Mouse (Mus musculus) limb, embryonic 11.5 days (tissue): ENCODE measurements around the gene Metap1d. TPM values are rescaled to one million over a fixed set of nuclear protein-coding genes. Genes with fewer than 3 reads are reported as not detected.

ENCODE experiments used
- ATAC-seq: fragments of 200-750 bp; cut with Nextera tagmentation; 2 replicates; pipeline ENCODE4 v1.8.0; 2017; ENCODE audit warnings: low read depth; ENCODE audit not compliant: insufficient number of reproducible peaks, low FRiP score, low TSS enrichment
- DNase-seq: peaks from one replicate; pipeline ENCODE4 v3.0.0-alpha.2; 2015; ENCODE audit warnings: low spot score
- H3K27ac ChIP-seq: fragments of 300-500 bp; sonication (generic); replicated peaks from 2 replicates; pipeline ENCODE4 v1.5.1; 2014; ENCODE audit warnings: low read depth, mild to moderate bottlenecking, low read length
- H3K27me3 ChIP-seq: fragments of 300-500 bp; sonication (generic); 2 replicates; pipeline ENCODE4 v1.6.1; 2014; ENCODE audit warnings: mild to moderate bottlenecking, low read length, mixed read lengths; ENCODE audit not compliant: control insufficient read depth, insufficient read depth
- H3K36me3 ChIP-seq: fragments of 300-500 bp; sonication (generic); 2 replicates; pipeline ENCODE4 v1.6.1; 2014; ENCODE audit warnings: mild to moderate bottlenecking, low read length, moderate library complexity, mixed read lengths; ENCODE audit not compliant: control insufficient read depth, insufficient read depth
- H3K4me1 ChIP-seq: fragments of 300-500 bp; sonication (generic); 2 replicates; pipeline ENCODE4 v1.6.1; 2014; ENCODE audit warnings: low read length, mixed read lengths; ENCODE audit not compliant: control insufficient read depth, insufficient read depth
- H3K4me2 ChIP-seq: fragments of 300-500 bp; sonication (generic); 2 replicates; pipeline ENCODE4 v1.6.1; 2014; ENCODE audit warnings: low read depth, mild to moderate bottlenecking, moderate library complexity; ENCODE audit not compliant: severe bottlenecking
- H3K4me3 ChIP-seq: fragments of 300-500 bp; sonication (generic); 2 replicates; pipeline ENCODE4 v1.5.1; 2014; ENCODE audit warnings: low read depth, low read length
- H3K9ac ChIP-seq: fragments of 300-500 bp; sonication (generic); 2 replicates; pipeline ENCODE4 v1.6.1; 2014; ENCODE audit warnings: mild to moderate bottlenecking, low read length
- H3K9me3 ChIP-seq: fragments of 300-500 bp; sonication (generic); 2 replicates; pipeline ENCODE4 v1.6.1; 2016; ENCODE audit warnings: low read length; ENCODE audit not compliant: control insufficient read depth
- WGBS: fragments of 180-500 bp; shearing (Covaris S2); extraction: QIAGEN DNeasy Blood & Tissue Kit; methylation state at CpG from one replicate; pipeline ENCODE4 v1.1.7; 2014; 5-methylcytosine and 5-hydroxymethylcytosine counted together
- polyA plus RNA-seq: library from polyadenylated mRNA; unstranded; fragments of >200 nt; fragmentation: Nextera tagmentation; extraction: Ambion mirVana; gene quantifications from 2 replicates; pipeline ENCODE4 v1.2.1, GENCODE M21; 2014

Gene Metap1d
- polyA plus RNA-seq, 1 experiment from 2014 or later, result 34.3 TPM

DNA sequence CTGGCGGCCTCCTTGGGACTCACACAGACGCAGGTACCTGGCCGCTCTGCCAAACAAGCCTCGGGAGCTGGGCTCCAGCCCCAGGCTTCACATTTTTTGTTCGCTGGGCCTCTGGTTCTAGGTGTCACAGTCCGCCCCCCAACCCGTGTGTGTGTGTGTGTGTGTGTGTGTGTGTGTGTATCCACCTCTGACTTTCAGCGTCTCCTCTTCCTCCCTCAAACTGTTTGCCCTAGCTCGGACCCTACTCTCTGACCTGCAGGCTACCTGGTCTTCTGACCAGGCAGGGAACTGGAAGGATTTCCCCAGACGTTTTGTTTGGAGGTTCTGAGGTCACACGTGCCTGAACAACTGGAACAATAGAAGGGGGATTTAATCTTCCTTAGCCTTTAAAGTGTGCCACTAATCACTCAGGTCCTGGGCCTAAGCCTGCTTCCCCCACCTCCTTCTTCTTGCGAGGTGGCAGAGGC is 78.1 kb downstream of the Metap1d start:
- ATAC-seq, result no peak
- Histone ChIP-seq H3K27ac (no peak overlapping the region), H3K9me3 (no peaks in the 10 kb centered on the region), H3K9ac (no peak overlapping the region), H3K36me3 (no peaks in the 10 kb centered on the region), H3K4me2 (no peak overlapping the region), H3K4me1 (peaks cover 12% of the 10 kb centered on the region), H3K27me3 (peaks cover 89% of the 10 kb centered on the region), H3K4me3 (no peak overlapping the region)
- peak; percentile 50 for DNase-seq
- WGBS, result 1% methylated on average over 12 of the region's 12 CpGs

- ATAC-seq (no peak), DNase-seq (peak; percentile 63)
- Histone ChIP-seq H3K4me2 (peak overlapping the region; percentile 12; the same call in 1 of the 2 replicates), H3K36me3 (no peaks in the 10 kb centered on the region), H3K4me1 (peaks cover 12% of the 10 kb centered on the region), H3K9ac (no peak overlapping the region; the same call in 1 of the 2 replicates), H3K9me3 (no peaks in the 10 kb centered on the region), H3K4me3 (peak overlapping the region; percentile 16; the same call in 1 of the 2 replicates), H3K27ac (no peak overlapping the region), H3K27me3 (peaks cover 89% of the 10 kb centered on the region)
- 1% methylated on average over 43 of the region's 43 CpGs for WGBS
These were observed 79.2 kb downstream of the Metap1d start for GRCm38 (mm10) chr2:71531990-71532970.

- Histone ChIP-seq H3K9me3 (no peaks in the 10 kb centered on the region), H3K36me3 (no peaks in the 10 kb centered on the region), H3K4me1 (peaks cover 12% of the 10 kb centered on the region), H3K4me2 (no peak overlapping the region), H3K27me3 (peaks cover 94% of the 10 kb centered on the region), H3K9ac (no peak overlapping the region), H3K4me3 (no peak overlapping the region), H3K27ac (no peak overlapping the region)
- ATAC-seq, result no peak
- 8% methylated on average over 5 of the region's 5 CpGs for WGBS
- DNase-seq, result no peak
These were observed 80.0 kb downstream of the Metap1d start for GRCm38 (mm10) chr2:71533094-71533493.

- H3K4me1 ChIP-seq, result peaks cover 5% of the 10 kb centered on the region; the same call in 1 of the 2 replicates
- no peaks in the 10 kb centered on the region for H3K9me3 ChIP-seq
- H3K27ac ChIP-seq, result no peak overlapping the region
- no peak overlapping the region for H3K4me3 ChIP-seq
- no peak overlapping the region for H3K9ac ChIP-seq
- peaks cover 94% of the 10 kb centered on the region for H3K27me3 ChIP-seq
- 1% methylated on average over 20 of the region's 20 CpGs for WGBS
- no peak for ATAC-seq
- H3K36me3 ChIP-seq, result no peaks in the 10 kb centered on the region
- DNase-seq, result peak; percentile 54
- H3K4me2 ChIP-seq, result no peak overlapping the region
These were observed 81.4 kb downstream of the Metap1d start for GRCm38 (mm10) chr2:71534242-71535052.

DNA sequence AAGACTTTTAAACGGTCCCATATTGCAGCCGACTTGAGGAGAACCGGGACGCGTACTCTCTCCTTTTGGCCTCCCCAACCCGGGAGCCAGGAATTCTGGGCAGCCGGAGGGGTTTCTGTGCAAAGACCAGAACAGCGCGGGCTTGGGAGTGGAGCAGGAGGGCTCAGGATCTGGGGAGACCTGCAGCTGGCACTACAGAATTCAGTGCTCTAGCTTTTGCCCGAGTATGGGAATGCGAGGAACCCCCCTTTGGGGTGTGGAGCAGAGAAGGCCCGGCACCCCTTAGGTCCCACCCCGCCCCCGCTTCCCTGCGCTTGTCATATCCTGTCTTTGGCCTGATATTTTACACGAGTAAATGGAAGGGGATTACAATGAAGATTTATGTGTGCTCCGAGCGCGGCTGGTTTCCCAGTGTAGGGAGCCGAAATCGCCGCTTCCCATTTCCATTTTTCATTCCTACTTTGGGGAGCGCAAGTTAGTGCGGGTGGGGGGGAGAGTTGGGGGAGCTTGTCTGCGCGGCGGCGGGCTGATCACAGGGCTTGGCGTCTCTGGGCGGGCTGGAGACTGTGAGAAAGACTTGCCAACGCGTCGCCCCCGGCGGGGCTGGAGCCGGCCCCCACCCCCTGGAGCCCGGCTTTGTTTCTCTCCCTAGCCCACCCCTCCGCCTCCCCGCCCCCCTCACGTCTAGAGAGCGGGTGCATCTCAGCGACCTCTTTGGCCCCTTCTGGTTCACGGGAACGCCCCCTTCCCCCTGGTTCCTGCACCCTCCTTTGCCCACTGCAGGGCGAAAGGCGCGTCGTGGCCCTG is 87.7 kb downstream of the Metap1d start:
- H3K27ac ChIP-seq, result no peak overlapping the region

GRCm38 (mm10) chr2:71541418-71542226 is 88.5 kb downstream of the Metap1d start:
- peaks cover 89% of the 10 kb centered on the region for H3K27me3 ChIP-seq
- 0 out of 2 replicates have a peak overlapping the region, but pooled peaks have one; percentile 9 for H3K9ac ChIP-seq
- H3K36me3 ChIP-seq, result no peaks in the 10 kb centered on the region
- peaks cover 33% of the 10 kb centered on the region for H3K4me1 ChIP-seq
- H3K9me3 ChIP-seq, result no peaks in the 10 kb centered on the region
- peak; percentile 71 for DNase-seq
- no peak overlapping the region for H3K27ac ChIP-seq
- H3K4me3 ChIP-seq, result peak overlapping the region; percentile 10
- under 1% methylated on average over 36 of the region's 37 CpGs for WGBS
- H3K4me2 ChIP-seq, result peak overlapping the region; percentile 34
- no peak for ATAC-seq

More for the DNA sequence above, 87.7 kb downstream of the Metap1d start:
- Histone ChIP-seq H3K9ac (0 out of 2 replicates have a peak overlapping the region, but pooled peaks have one; percentile 9), H3K27me3 (peaks cover 91% of the 10 kb centered on the region), H3K36me3 (no peaks in the 10 kb centered on the region), H3K4me2 (peak overlapping the region; percentile 34), H3K4me3 (peak overlapping the region; percentile 10), H3K9me3 (no peaks in the 10 kb centered on the region), H3K4me1 (peaks cover 26% of the 10 kb centered on the region)
- ATAC-seq, result no peak
- DNase-seq, result peak; percentile 65
- WGBS, result under 1% methylated on average over 46 of the region's 48 CpGs

DNA sequence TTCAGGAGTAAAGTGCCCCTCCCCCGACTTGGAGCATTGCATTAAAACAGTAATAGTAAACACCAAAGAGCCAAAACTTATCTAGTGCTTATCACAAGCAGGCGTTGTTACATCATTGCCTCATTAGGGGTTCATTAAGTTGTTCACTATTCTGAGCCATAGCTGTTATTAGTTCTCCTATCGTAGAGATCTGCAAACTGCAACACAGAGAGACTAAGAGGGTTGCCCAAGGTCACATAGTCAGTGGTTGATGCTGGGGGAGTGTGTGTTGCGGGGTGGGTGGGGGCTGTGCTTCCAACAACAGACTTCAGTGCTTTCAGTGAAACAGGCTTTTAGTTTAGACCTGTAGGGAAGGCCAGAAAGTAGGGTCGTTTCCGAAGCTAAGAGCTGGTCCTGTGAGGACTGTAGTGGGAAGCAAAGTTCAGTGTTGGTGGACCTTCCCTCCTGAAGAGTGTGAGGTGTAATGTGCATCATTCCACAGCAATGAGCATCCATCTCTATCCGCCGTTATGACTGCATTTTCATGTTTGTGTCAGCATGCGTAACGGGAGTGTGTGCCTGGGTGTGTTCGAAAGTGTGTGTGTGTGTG is 89.2 kb downstream of the Metap1d start:
- Histone ChIP-seq H3K9ac (no peak overlapping the region), H3K4me2 (no peak overlapping the region), H3K4me3 (no peak overlapping the region), H3K27ac (no peak overlapping the region), H3K36me3 (no peaks in the 10 kb centered on the region), H3K27me3 (peaks cover 85% of the 10 kb centered on the region), H3K4me1 (peaks cover 33% of the 10 kb centered on the region), H3K9me3 (no peaks in the 10 kb centered on the region)
- ATAC-seq (no peak), DNase-seq (peak; percentile 47)
- WGBS, result under 1% methylated on average over 11 of the region's 11 CpGs
